Mouse (Mus musculus): ENCODE data around the gene Olfr803. TPM values are rescaled to one million over a fixed set of nuclear protein-coding genes. Genes with fewer than 3 reads are reported as not detected.

The Olfr803 gene
- not detected in 2 replicates for polyA plus RNA-seq (2012; rRNA removed)

DNA sequence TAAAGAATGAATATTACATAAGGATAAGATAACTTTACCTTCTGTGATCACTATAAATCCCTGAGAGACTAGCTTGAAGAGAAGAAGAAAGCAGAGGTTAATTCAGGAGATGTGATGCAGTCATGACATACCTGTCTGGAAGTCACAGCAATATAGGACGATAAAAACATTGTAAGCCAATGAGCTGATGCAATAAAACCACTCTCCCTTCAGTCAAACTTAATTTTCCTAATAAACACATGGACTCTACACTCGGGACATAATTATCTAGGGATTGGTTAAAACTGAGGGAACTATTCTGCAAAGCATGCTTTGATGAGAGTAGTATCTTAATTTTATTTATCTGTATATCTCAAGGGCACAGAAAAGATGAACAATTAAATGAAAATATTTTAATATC lies at the start of gene Olfr803:
Gene Olfr803 (minus strand): TSS at position 101 of the 400 bp plus-strand sequence.
- Histone ChIP-seq H3K36me3 (ENCODE audit: control insufficient read depth, insufficient read depth, low read length) (no peaks in the 10 kb centered on the region), H3K4me1 (replicated peaks; ENCODE audit: control insufficient read depth, insufficient read depth, low read length) (no peaks in the 10 kb centered on the region), H3K4me3 (ENCODE audit: control insufficient read depth, insufficient read depth, low read length) (no peak within 1 kb of the TSS), H3K27me3 (ENCODE audit: control insufficient read depth, insufficient read depth, low read length) (no peaks in the 10 kb centered on the region), H3K27ac (ENCODE audit: control insufficient read depth, insufficient read depth, low read length) (no peak within 1 kb of the TSS)
- 87% methylated on average over 2 of the region's 2 CpGs for WGBS
- DNase-seq: no peak
- no peak for TF ChIP-seq CTCF (IDR thresholded peaks at IDR 0.05; ENCODE audit: borderline replicate concordance, control insufficient read depth, extremely low read depth, insufficient read depth, low read length, poor library complexity)
- no peak for TF ChIP-seq POLR2A (IDR thresholded peaks at IDR 0.05; ENCODE audit: control insufficient read depth, extremely low read depth, insufficient read depth, low read length, poor library complexity)

- Histone ChIP-seq H3K4me3 (ENCODE audit: control insufficient read depth, insufficient read depth, low read length) (no peak within 1 kb of the TSS), H3K4me1 (replicated peaks; ENCODE audit: control insufficient read depth, insufficient read depth, low read length) (no peaks in the 10 kb centered on the region), H3K27ac (ENCODE audit: control insufficient read depth, insufficient read depth, low read length) (no peak within 1 kb of the TSS), H3K36me3 (ENCODE audit: control insufficient read depth, insufficient read depth, low read length) (no peaks in the 10 kb centered on the region), H3K27me3 (ENCODE audit: control insufficient read depth, insufficient read depth, low read length) (no peaks in the 10 kb centered on the region)
- no peak for TF ChIP-seq CTCF (IDR thresholded peaks at IDR 0.05; ENCODE audit: borderline replicate concordance, control insufficient read depth, extremely low read depth, insufficient read depth, low read length, poor library complexity)
- TF ChIP-seq POLR2A (IDR thresholded peaks at IDR 0.05; ENCODE audit: control insufficient read depth, extremely low read depth, insufficient read depth, low read length, poor library complexity): no peak
- no peak for DNase-seq
Measured at GRCm38 (mm10) chr10:129741821-129742220, 47.7 kb upstream of the Olfr803 start, which contains the start of gene Olfr806. Gene Olfr806, minus strand, starts transcription at chr10:129741921.

GRCm38 (mm10) chr10:129729275-129729674 lies 35.2 kb upstream of the Olfr803 start, which contains the start of gene Olfr805:
Gene Olfr805, minus strand, starts transcription at chr10:129729375.
- no peaks in the 10 kb centered on the region for H3K36me3 ChIP-seq (ENCODE audit: control insufficient read depth, insufficient read depth, low read length)
- no peaks in the 10 kb centered on the region for H3K4me1 ChIP-seq (replicated peaks; ENCODE audit: control insufficient read depth, insufficient read depth, low read length)
- TF ChIP-seq CTCF (IDR thresholded peaks at IDR 0.05; ENCODE audit: borderline replicate concordance, control insufficient read depth, extremely low read depth, insufficient read depth, low read length, poor library complexity): no peak
- TF ChIP-seq POLR2A (IDR thresholded peaks at IDR 0.05; ENCODE audit: control insufficient read depth, extremely low read depth, insufficient read depth, low read length, poor library complexity): no peak
- H3K27ac ChIP-seq (ENCODE audit: control insufficient read depth, insufficient read depth, low read length): no peak within 1 kb of the TSS
- 97% methylated on average over 2 of the region's 2 CpGs for WGBS
- DNase-seq: no peak
- H3K4me3 ChIP-seq (ENCODE audit: control insufficient read depth, insufficient read depth, low read length): no peak within 1 kb of the TSS
- H3K27me3 ChIP-seq (ENCODE audit: control insufficient read depth, insufficient read depth, low read length): no peaks in the 10 kb centered on the region

DNA sequence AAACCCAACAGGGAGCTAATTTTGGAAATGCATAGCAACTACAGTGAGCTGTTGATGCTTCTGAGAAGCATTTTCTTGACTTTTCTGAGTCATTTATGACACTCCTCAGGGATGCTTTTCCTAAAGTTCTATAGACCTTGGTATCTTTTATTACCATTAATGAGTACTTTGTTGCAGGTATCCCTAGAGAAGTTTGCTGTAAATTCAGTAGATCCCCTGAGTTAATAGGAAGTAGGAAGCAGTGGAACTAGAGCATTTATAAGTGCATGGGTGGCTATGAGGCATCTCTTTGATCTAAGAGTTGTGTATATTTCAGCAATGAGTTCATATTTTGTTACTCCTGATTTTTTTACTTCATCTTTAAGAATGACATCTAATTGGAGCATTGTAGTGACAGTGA lies 8.8 kb upstream of the Olfr803 start, which contains the start of gene Olfr804:
Gene Olfr804 (plus strand): TSS at position 301 of the 400 bp plus-strand sequence.
- TF ChIP-seq POLR2A (IDR thresholded peaks at IDR 0.05; ENCODE audit: control insufficient read depth, extremely low read depth, insufficient read depth, low read length, poor library complexity) (no peak), CTCF (IDR thresholded peaks at IDR 0.05; ENCODE audit: borderline replicate concordance, control insufficient read depth, extremely low read depth, insufficient read depth, low read length, poor library complexity) (no peak)
- Histone ChIP-seq H3K4me1 (replicated peaks; ENCODE audit: control insufficient read depth, insufficient read depth, low read length) (no peaks in the 10 kb centered on the region), H3K27ac (ENCODE audit: control insufficient read depth, insufficient read depth, low read length) (no peak within 1 kb of the TSS), H3K36me3 (ENCODE audit: control insufficient read depth, insufficient read depth, low read length) (no peaks in the 10 kb centered on the region), H3K4me3 (ENCODE audit: control insufficient read depth, insufficient read depth, low read length) (no peak within 1 kb of the TSS), H3K27me3 (ENCODE audit: control insufficient read depth, insufficient read depth, low read length) (no peaks in the 10 kb centered on the region)
- no peak for DNase-seq

DNA sequence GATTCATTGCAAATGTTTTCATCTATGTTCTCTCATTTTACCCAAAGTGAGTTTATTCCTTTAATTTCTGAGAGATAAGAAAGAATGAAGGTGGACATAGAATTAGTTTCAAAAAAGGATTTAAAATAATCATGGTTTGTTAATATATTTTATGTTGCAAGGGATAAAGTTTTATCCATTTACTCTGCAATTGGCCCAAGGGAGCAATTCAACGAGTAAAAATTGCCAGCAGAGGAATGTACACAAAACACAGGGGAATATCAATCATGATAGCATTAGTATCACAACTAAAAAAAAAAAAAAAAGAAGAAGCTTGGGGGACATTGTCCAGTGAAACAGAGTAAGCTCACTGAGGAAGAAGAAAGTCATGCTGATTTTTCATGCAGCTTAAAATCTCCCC lies 6.0 kb downstream of the Olfr803 start, which contains the start of gene Olfr802:
Gene Olfr802 (minus strand): TSS at position 101 of the 400 bp plus-strand sequence.
- Histone ChIP-seq H3K27ac (ENCODE audit: control insufficient read depth, insufficient read depth, low read length) (no peak within 1 kb of the TSS), H3K4me1 (replicated peaks; ENCODE audit: control insufficient read depth, insufficient read depth, low read length) (no peaks in the 10 kb centered on the region), H3K36me3 (ENCODE audit: control insufficient read depth, insufficient read depth, low read length) (no peaks in the 10 kb centered on the region), H3K4me3 (ENCODE audit: control insufficient read depth, insufficient read depth, low read length) (no peak within 1 kb of the TSS), H3K27me3 (ENCODE audit: control insufficient read depth, insufficient read depth, low read length) (no peaks in the 10 kb centered on the region)
- 65% methylated on average over 1 of the region's 1 CpGs for WGBS
- TF ChIP-seq POLR2A (IDR thresholded peaks at IDR 0.05; ENCODE audit: control insufficient read depth, extremely low read depth, insufficient read depth, low read length, poor library complexity) (no peak), CTCF (IDR thresholded peaks at IDR 0.05; ENCODE audit: borderline replicate concordance, control insufficient read depth, extremely low read depth, insufficient read depth, low read length, poor library complexity) (no peak)
- DNase-seq: no peak

DNA sequence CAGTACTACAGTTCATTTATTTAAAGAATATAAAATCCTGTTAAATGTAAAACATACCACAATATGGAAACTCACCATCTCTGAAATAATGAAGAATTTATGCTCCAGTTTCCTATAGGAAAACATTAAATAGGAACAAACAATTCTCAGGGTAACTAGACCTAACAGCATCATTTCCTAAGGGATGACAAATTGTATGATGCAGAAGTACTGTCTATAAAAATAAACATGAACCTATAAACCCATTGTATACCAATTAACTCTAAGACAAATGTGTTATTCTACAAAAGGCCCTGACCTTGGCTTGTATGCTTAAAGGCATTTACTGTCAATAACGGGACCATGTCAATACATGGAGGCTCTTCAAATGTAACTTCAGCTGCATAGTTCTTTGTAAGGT lies 20.3 kb downstream of the Olfr803 start, which contains the start of gene Olfr801:
Gene Olfr801 (minus strand): TSS at position 101 of the 400 bp plus-strand sequence.
- WGBS: 93% methylated on average over 1 of the region's 1 CpGs
- Histone ChIP-seq H3K27me3 (ENCODE audit: control insufficient read depth, insufficient read depth, low read length) (no peaks in the 10 kb centered on the region), H3K36me3 (ENCODE audit: control insufficient read depth, insufficient read depth, low read length) (no peaks in the 10 kb centered on the region), H3K27ac (ENCODE audit: control insufficient read depth, insufficient read depth, low read length) (no peak within 1 kb of the TSS), H3K4me1 (replicated peaks; ENCODE audit: control insufficient read depth, insufficient read depth, low read length) (no peaks in the 10 kb centered on the region), H3K4me3 (ENCODE audit: control insufficient read depth, insufficient read depth, low read length) (no peak within 1 kb of the TSS)
- DNase-seq: no peak
- TF ChIP-seq POLR2A (IDR thresholded peaks at IDR 0.05; ENCODE audit: control insufficient read depth, extremely low read depth, insufficient read depth, low read length, poor library complexity) (no peak), CTCF (IDR thresholded peaks at IDR 0.05; ENCODE audit: borderline replicate concordance, control insufficient read depth, extremely low read depth, insufficient read depth, low read length, poor library complexity) (no peak)

GRCm38 (mm10) chr10:129657394-129657793 lies 36.7 kb downstream of the Olfr803 start, which contains the start of gene Olfr800:
Gene Olfr800, plus strand, starts transcription at chr10:129657694.
- H3K36me3 ChIP-seq (ENCODE audit: control insufficient read depth, insufficient read depth, low read length): no peaks in the 10 kb centered on the region
- H3K4me3 ChIP-seq (ENCODE audit: control insufficient read depth, insufficient read depth, low read length): no peak within 1 kb of the TSS
- H3K4me1 ChIP-seq (replicated peaks; ENCODE audit: control insufficient read depth, insufficient read depth, low read length): no peaks in the 10 kb centered on the region
- TF ChIP-seq POLR2A (IDR thresholded peaks at IDR 0.05; ENCODE audit: control insufficient read depth, extremely low read depth, insufficient read depth, low read length, poor library complexity): no peak
- DNase-seq: no peak
- H3K27ac ChIP-seq (ENCODE audit: control insufficient read depth, insufficient read depth, low read length): no peak within 1 kb of the TSS
- no peaks in the 10 kb centered on the region for H3K27me3 ChIP-seq (ENCODE audit: control insufficient read depth, insufficient read depth, low read length)

Measured in thymus, adult 2 months (tissue).